Mouse (Mus musculus) intestine, embryonic 16.5 days (tissue): ENCODE measurements at regions not wholly inside any gene's neighbourhood (a gene's known extent, or its start where the extent isn't known, plus 50 kb on each side); places are given as distances from the start of the nearest gene placed in this dataset.

ENCODE experiments used
- ATAC-seq: fragments of 200-750 bp; cut with Nextera tagmentation; 2 replicates; pipeline ENCODE4 v1.8.0; 2017; ENCODE audit warnings: moderate TSS enrichment, moderate library complexity
- H3K27ac ChIP-seq: fragments of 300-500 bp; sonication (generic); 2 replicates; pipeline ENCODE4 v1.5.1; 2014; ENCODE audit warnings: mild to moderate bottlenecking, low read length
- H3K27me3 ChIP-seq: fragments of 300-500 bp; sonication (generic); replicated peaks from 2 replicates; pipeline ENCODE4 v1.6.1; 2014; ENCODE audit warnings: low read length, control low read depth, mixed read lengths; ENCODE audit not compliant: control insufficient read depth, insufficient read depth
- H3K36me3 ChIP-seq: fragments of 300-500 bp; sonication (generic); 2 replicates; pipeline ENCODE4 v1.6.1; 2014; ENCODE audit warnings: low read length, control low read depth; ENCODE audit not compliant: control insufficient read depth, insufficient read depth
- H3K4me1 ChIP-seq: fragments of 300-500 bp; sonication (generic); 2 replicates; pipeline ENCODE4 v1.6.1; 2014; ENCODE audit warnings: low read length, control low read depth, mixed read lengths; ENCODE audit not compliant: control insufficient read depth, insufficient read depth
- H3K4me2 ChIP-seq: fragments of 300-500 bp; sonication (generic); 2 replicates; pipeline ENCODE4 v1.6.1; 2014; ENCODE audit warnings: low read depth, low read length, control low read depth
- H3K4me3 ChIP-seq: fragments of 300-500 bp; sonication (generic); 2 replicates; pipeline ENCODE4 v1.5.1; 2014; ENCODE audit warnings: mild to moderate bottlenecking, low read length
- H3K9ac ChIP-seq: fragments of 300-500 bp; sonication (generic); 2 replicates; pipeline ENCODE4 v1.6.1; 2014; ENCODE audit warnings: low read depth, low read length
- H3K9me3 ChIP-seq: fragments of 300-500 bp; sonication (generic); 2 replicates; pipeline ENCODE4 v1.6.1; 2016; ENCODE audit warnings: low read length, control low read depth; ENCODE audit not compliant: control insufficient read depth
- whole genome bisulfite sequencing: fragments of 180-500 bp; shearing (Covaris S2); extraction: QIAGEN DNeasy Blood & Tissue Kit; methylation state at CpG from one replicate; pipeline ENCODE4 v1.1.7; 2014; 5-methylcytosine and 5-hydroxymethylcytosine counted together

DNA sequence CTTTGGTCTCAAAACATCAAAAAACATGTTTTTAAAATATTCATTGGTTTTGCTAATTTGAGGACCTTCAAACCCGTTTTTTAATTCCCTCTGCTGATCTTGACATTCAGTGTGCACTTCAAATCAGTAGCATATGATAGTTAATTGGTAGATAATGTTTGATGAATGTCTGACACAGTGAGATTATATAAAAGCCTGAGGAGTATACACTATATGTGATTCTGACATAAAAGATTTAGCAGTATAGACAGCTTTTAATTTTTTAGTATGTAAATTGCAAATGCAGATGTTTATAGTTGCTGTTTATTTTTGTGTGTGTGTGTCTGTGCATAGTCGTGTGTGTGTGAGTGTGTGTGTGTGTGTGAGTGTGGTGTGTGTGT is 89.3 kb upstream of the Nek7 start:
- Histone ChIP-seq H3K36me3 (no peaks in the 10 kb centered on the region), H3K4me1 (no peaks in the 10 kb centered on the region), H3K4me2 (no peak overlapping the region), H3K9me3 (no peaks in the 10 kb centered on the region), H3K27ac (no peak overlapping the region), H3K4me3 (no peak overlapping the region), H3K9ac (no peak overlapping the region), H3K27me3 (no peaks in the 10 kb centered on the region)
- WGBS, result 60% methylated on average over 2 of the region's 2 CpGs
- no peak for ATAC-seq

- ATAC-seq, result no peak
- Histone ChIP-seq H3K4me3 (no peak overlapping the region), H3K9me3 (no peaks in the 10 kb centered on the region), H3K27me3 (no peaks in the 10 kb centered on the region), H3K27ac (no peak overlapping the region), H3K9ac (no peak overlapping the region), H3K36me3 (no peaks in the 10 kb centered on the region), H3K4me2 (no peak overlapping the region), H3K4me1 (no peaks in the 10 kb centered on the region)
- 76% methylated on average over 7 of the region's 7 CpGs for WGBS
Observed at GRCm38 (mm10) chr1:138708507-138709228, 88.7 kb upstream of the Nek7 start.

- H3K4me3 ChIP-seq, result no peak overlapping the region
- H3K36me3 ChIP-seq, result no peaks in the 10 kb centered on the region
- H3K27ac ChIP-seq, result no peak overlapping the region
- H3K9me3 ChIP-seq, result no peaks in the 10 kb centered on the region
- H3K27me3 ChIP-seq, result no peaks in the 10 kb centered on the region
- H3K4me2 ChIP-seq, result no peak overlapping the region
- H3K4me1 ChIP-seq, result no peaks in the 10 kb centered on the region
- H3K9ac ChIP-seq, result no peak overlapping the region
- 67% methylated on average over 3 of the region's 3 CpGs for WGBS
- no peak for ATAC-seq
Observed at GRCm38 (mm10) chr1:138707913-138708312, 88.0 kb upstream of the Nek7 start.

GRCm38 (mm10) chr1:138703291-138703690 is 83.3 kb upstream of the Nek7 start:
- Histone ChIP-seq H3K36me3 (no peaks in the 10 kb centered on the region), H3K4me2 (no peak overlapping the region), H3K4me3 (no peak overlapping the region), H3K27me3 (no peaks in the 10 kb centered on the region), H3K9ac (no peak overlapping the region), H3K4me1 (no peaks in the 10 kb centered on the region), H3K9me3 (no peaks in the 10 kb centered on the region), H3K27ac (no peak overlapping the region)
- WGBS, result 61% methylated on average over 5 of the region's 5 CpGs
- no peak for ATAC-seq

DNA sequence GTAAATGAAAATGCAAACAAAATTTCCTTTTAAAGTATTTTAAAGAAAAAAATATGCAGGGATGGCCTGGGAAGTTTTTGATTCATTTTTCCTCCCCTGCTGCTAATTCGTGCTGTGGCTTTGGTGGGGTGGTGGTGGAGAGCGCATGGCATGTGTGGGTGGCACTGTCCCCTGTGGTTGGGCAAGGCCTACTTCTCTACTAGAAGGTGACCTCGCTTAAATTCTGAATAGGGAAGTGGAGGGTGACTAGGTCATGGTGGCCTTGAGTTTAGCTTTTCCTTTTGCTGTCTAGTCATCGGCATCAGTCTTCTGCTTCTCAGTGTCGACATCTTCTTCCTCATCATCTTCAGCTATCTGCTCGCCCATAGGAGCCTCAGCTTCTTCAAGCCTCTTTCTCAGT is 69.3 kb upstream of the Nek7 start:
- H3K27me3 ChIP-seq, result no peaks in the 10 kb centered on the region
- no peak overlapping the region for H3K4me2 ChIP-seq
- no peak overlapping the region for H3K27ac ChIP-seq
- H3K36me3 ChIP-seq, result no peaks in the 10 kb centered on the region
- 90% methylated on average over 6 of the region's 6 CpGs for WGBS
- H3K9ac ChIP-seq, result no peak overlapping the region
- no peaks in the 10 kb centered on the region for H3K9me3 ChIP-seq
- no peaks in the 10 kb centered on the region for H3K4me1 ChIP-seq
- ATAC-seq, result no peak
- no peak overlapping the region for H3K4me3 ChIP-seq

DNA sequence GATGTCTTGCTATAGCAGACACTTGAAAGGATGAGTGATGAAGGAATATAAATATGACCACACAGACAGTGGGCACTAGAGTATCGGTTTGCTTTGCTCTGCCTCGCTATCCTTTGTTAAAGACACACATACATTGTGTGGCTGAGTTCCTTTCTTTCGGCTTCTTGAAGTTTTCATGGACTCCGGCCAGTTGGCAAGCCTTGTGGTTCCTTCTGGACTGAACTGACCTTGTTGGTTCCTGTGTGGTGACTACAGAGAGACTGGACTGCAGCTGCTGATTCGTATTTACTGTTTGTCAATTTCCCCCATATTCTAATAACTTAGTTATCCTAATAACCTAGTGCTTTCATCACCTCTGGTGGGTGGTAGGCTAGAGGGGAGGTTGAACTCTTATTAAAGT is 66.8 kb upstream of the Nek7 start:
- no peak overlapping the region for H3K27ac ChIP-seq
- no peak overlapping the region for H3K9ac ChIP-seq
- H3K4me1 ChIP-seq, result no peaks in the 10 kb centered on the region
- H3K4me3 ChIP-seq, result no peak overlapping the region
- H3K9me3 ChIP-seq, result no peaks in the 10 kb centered on the region
- H3K4me2 ChIP-seq, result no peak overlapping the region
- H3K27me3 ChIP-seq, result no peaks in the 10 kb centered on the region
- WGBS, result 78% methylated on average over 5 of the region's 5 CpGs
- no peak for ATAC-seq
- H3K36me3 ChIP-seq, result no peaks in the 10 kb centered on the region

DNA sequence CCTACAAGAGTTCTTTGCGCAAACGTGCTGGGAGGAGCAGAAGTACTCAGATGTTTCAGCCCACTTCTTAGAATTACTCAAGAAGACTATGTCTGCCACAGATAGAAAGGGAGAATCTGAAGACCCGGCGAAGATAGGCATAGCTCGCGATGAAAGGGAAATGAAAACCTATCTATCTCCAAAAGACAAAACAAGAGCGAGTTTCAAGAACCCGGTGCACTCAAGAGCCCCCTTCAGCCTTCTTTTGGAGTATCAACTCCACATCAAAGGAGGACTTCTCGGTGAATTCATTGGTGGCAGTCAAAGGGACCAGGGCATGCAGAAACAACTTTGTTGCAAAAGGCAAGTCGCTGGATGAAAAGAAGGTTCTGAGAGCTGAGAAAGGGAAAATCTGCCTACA is 63.8 kb upstream of the Nek7 start:
- Histone ChIP-seq H3K4me1 (no peaks in the 10 kb centered on the region), H3K27ac (no peak overlapping the region), H3K27me3 (no peaks in the 10 kb centered on the region), H3K9me3 (no peaks in the 10 kb centered on the region), H3K36me3 (no peaks in the 10 kb centered on the region), H3K4me2 (no peak overlapping the region), H3K9ac (no peak overlapping the region), H3K4me3 (no peak overlapping the region)
- 86% methylated on average over 10 of the region's 10 CpGs for WGBS
- ATAC-seq, result no peak

- no peaks in the 10 kb centered on the region for H3K27me3 ChIP-seq
- no peaks in the 10 kb centered on the region for H3K36me3 ChIP-seq
- WGBS, result 65% methylated on average over 4 of the region's 4 CpGs
Observed at GRCm38 (mm10) chr1:138681970-138682369, 62.0 kb upstream of the Nek7 start.

DNA sequence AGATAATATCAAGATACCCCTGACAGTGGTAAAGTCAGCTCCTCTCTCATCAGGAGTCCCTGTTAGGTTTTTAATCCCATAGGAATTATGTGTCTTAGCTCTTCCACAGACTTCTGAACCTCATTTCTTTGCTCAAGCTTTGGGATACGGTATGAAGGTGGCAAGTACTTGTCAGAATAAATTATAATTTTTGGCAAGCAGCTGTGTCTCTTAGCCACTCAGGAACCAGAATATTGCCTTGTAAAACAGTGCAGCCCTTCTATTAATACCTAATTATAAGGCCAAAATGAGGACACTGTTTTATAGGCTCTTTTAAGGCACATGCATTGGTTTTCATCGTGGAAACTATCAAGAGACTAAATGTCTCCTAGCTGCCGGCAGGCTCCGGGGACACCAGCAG is 54.3 kb upstream of the Nek7 start:
- Histone ChIP-seq H3K9ac (no peak overlapping the region), H3K4me2 (no peak overlapping the region), H3K27me3 (no peaks in the 10 kb centered on the region), H3K4me1 (no peaks in the 10 kb centered on the region), H3K4me3 (no peak overlapping the region), H3K27ac (no peak overlapping the region), H3K36me3 (no peaks in the 10 kb centered on the region), H3K9me3 (no peaks in the 10 kb centered on the region)
- no peak for ATAC-seq
- 86% methylated on average over 4 of the region's 4 CpGs for WGBS

More at GRCm38 (mm10) chr1:138681970-138682369, 62.0 kb upstream of the Nek7 start:
- H3K4me1 ChIP-seq, result no peaks in the 10 kb centered on the region
- no peak overlapping the region for H3K4me2 ChIP-seq
- H3K27ac ChIP-seq, result no peak overlapping the region
- no peak for ATAC-seq
- no peak overlapping the region for H3K4me3 ChIP-seq
- no peak overlapping the region for H3K9ac ChIP-seq
- no peaks in the 10 kb centered on the region for H3K9me3 ChIP-seq
